Mouse (Mus musculus): ENCODE measurements at regions not wholly inside any gene's neighbourhood (a gene's known extent, or its start where the extent isn't known, plus 50 kb on each side); places are given as distances from the start of the nearest gene placed in this dataset.

DNA sequence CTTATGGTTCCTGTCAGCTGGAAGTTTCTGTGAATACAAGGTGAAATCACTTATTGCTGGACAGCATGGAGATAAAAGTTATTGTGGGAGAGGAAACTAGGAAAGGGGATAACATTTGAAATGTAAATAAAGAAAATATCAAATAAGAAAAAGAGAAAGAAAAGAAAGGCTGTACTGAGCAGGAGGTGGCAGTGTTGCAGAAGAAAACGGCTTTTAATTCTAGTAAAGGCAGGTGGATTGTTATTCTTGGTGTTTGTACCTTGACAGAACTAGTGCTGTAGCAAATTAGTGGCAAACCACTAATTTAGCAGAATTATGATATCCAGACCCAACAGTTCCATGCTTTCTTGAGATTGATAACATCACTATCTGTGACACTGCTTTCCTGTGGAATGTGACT, 52.6 kb downstream of the Gm10358 start:
- DNase-seq: no peak

DNA sequence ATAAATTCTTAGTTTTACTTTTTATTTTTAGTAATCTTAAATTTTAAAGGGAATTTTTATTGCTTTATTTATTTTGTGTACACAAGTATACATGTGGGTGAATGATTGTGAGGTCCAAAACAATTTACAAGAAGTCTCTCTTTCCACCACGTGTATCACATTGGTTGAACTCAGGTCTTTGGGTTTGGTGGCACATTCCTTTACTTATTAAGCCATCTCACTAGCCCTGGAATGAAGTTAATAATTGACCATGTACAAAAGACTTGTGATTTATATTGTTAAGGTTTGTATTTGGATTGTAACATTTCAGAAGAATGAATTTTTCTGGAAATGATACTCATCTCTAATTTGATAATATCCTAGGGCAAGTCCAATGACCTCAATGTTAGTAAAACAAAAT, 56.2 kb downstream of the Gm10358 start:
- no peak for DNase-seq

DNA sequence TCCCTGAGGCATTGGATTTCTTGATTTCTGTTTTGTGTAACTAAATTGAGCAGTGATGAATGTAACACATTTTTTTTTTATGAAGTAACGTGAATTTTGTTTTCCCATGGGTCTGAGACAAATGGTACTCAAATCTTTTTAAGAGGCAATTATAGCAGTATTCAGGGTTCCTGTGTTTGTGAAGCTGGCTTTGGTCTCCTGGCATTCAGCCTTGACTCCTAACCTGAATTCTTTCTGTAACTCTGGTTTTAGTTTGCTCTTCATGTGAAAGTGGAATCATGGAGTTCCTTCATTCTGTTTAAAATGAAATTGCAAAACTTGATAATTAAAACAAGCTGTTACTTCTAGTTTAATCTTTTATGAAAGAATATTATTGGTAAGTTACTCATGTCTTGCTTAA, 58.3 kb downstream of the Gm10358 start:
- DNase-seq: no peak

DNA sequence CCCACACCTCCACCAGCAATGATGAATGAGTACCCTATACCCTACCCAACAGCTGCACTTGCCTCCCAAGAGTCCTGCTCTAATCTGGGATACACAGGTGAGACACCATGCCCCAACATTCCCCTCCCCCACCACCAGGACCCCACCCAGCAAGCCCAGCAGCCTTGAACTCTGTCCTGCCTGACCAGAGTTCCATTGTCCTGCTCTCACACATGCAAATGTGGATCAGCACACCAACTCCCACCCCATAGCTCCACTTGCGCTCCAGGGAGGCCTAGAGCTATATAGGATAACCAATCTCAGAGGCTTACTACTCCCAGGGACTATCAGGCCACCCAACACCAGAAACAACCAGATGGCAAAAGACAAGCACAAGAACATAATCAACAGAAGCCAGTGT, 85.8 kb downstream of the Gm10358 start:
- no peak for DNase-seq

DNA sequence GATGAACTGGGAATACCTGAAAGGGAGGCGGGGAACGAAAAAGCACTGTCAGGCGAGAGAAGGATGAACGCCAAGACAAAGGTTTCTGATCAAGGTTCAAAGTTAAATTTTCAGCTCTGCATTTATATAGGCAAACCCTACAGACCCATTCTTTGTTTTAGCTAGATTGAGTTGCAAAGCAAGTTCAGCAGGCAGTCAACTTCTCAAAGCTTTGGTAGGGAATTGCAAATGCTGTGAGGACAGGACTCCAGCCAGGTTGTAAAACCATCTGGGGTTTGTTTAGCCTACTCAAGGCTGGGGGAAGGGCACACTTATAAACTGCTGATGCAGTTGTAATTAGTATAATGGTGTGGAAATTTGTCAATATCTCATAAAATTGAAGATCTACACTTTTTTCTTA, 87.9 kb downstream of the Gm10358 start:
- DNase-seq: no peak

DNA sequence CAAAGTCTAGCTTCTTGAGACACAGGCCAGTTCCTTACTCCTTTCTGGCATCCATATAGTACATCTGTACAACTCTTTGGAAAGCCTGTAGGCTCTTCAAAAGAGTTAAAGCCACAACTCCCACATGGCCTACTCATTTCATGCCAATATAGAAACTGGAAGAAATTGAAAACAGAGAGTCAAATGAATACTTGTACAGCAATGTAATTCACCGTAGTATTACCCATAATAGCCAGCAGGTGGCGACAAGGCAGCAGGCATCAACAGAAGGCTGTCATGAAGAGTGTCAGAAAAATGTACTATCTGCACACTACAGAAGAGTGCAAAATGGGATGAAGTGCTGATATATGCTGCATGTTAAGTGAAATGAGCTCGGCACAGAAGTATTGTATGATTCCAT, 90.5 kb downstream of the Gm10358 start:
- peak; percentile 59 for DNase-seq

DNA sequence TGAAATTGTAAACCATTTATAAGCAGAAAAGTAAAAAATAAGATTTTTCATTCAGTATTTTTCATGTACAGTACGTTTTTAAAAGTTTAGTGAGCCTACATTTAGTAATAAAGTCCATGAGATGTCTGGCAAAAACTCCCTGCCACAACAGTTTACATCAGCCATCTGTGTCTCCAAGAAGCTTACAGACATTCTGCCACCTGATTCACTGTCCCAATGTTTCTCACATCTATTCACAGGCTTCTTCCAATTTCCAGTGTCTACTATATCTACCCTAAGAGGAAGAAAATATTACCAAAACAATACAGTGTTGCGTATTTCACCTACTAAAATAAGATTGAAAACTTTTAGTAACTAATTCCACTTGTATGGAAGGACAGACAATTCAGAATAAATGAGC, 95.7 kb downstream of the Rasd2 start:
- no peak for DNase-seq

DNA sequence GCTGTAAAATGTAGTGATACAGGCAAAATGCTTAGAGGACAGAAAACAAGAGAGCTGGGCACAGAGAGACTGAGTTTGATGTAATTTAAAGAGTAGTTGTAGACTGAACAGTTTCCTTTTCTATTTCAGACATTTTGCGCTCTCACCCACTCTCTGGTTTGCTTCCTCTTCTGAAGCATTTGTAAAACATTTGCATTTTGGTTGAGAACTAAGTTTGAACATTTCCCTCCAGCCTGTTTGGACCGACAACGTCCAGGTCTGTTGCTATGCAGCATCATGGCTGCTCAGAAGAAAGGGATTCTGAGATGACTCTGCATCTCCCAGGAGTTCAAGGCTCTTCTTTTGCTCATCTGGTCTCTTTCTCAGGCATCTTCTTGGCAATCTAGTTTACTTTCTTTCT, 78.2 kb downstream of the Rasd2 start:
- DNase-seq: peak; percentile 3

DNA sequence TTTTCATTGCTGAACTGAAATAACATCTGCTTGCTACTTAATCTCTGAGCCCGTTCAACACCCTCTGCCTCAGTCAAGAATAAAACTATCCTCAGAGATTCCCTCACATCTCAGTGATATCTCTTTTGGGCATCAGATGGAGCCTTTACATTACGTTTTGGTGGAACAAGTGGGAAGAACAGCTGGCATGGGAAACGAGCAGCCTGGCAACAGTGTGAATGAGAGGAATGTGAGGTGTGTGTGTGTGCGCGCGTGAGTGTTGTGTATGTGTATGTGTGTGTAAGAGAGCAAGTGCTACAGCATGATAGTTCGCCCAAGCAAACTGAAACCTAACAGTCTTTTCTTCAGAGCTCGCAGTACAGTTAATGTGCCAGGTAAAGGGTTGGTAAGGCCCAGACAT, 76.2 kb downstream of the Rasd2 start:
- peak; percentile 16 for DNase-seq
